Mouse (Mus musculus) ES-Bruce4 (cell line): ENCODE data around the gene Tra2a. TPM values are rescaled to one million over a fixed set of nuclear protein-coding genes. Genes with fewer than 3 reads are reported as not detected.

ENCODE experiments used
- H3K27ac ChIP-seq: 2 replicates; pipeline ENCODE4 v1.5.1; 2012; ENCODE audit warnings: low read length, inconsistent platforms; ENCODE audit not compliant: insufficient read depth
- H3K27me3 ChIP-seq: 2 replicates; pipeline ENCODE4 v1.6.1; 2012; ENCODE audit warnings: mild to moderate bottlenecking, low read length, inconsistent platforms; ENCODE audit not compliant: control insufficient read depth, poor library complexity, insufficient read depth, severe bottlenecking
- H3K36me3 ChIP-seq: 2 replicates; pipeline ENCODE4 v1.6.1; 2012; ENCODE audit warnings: inconsistent platforms, mild to moderate bottlenecking, low read length, moderate library complexity; ENCODE audit not compliant: control insufficient read depth, poor library complexity, insufficient read depth, severe bottlenecking
- H3K4me1 ChIP-seq: one replicate; pipeline ENCODE4 v1.8.1; 2011; ENCODE audit warnings: low read length; ENCODE audit not compliant: control insufficient read depth, insufficient read depth
- H3K4me3 ChIP-seq: 2 replicates; pipeline ENCODE4 v1.5.1; 2011; ENCODE audit warnings: low read depth, mild to moderate bottlenecking, low read length
- H3K9ac ChIP-seq: 2 replicates; pipeline ENCODE4 v1.6.1; 2012; ENCODE audit warnings: low read depth, mild to moderate bottlenecking, inconsistent platforms; ENCODE audit not compliant: poor library complexity, severe bottlenecking
- H3K9me3 ChIP-seq: replicated peaks from 2 replicates; pipeline ENCODE4 v1.6.1; 2012; ENCODE audit warnings: mild to moderate bottlenecking, low read length, inconsistent platforms; ENCODE audit not compliant: control insufficient read depth, poor library complexity, insufficient read depth, severe bottlenecking
- CTCF ChIP-seq: IDR thresholded peaks from one replicate; pipeline ENCODE4 v1.8.1; 2011; ENCODE audit warnings: low read depth, low read length
- EP300 ChIP-seq: IDR thresholded peaks from 2 replicates; pipeline ENCODE4 v1.6.1; 2011; ENCODE audit warnings: low read depth, low read length; ENCODE audit not compliant: insufficient read depth
- POLR2A ChIP-seq: IDR thresholded peaks from one replicate; pipeline ENCODE4 v1.8.1; 2011; ENCODE audit warnings: low read length; ENCODE audit not compliant: insufficient read depth
- polyA plus RNA-seq: library from polyadenylated mRNA; stranded (reverse); fragments of >200 nt; gene quantifications from 2 replicates; pipeline ENCODE4 v1.2.4, GENCODE M21; 2011; ENCODE audit warnings: low read depth; ENCODE audit not compliant: missing spikeins, insufficient read depth, insufficient read length

The Tra2a gene
- polyA plus RNA-seq, 1 experiment: 328 TPM

GRCm38 (mm10) chr6:49195188-49195587, 68.6 kb downstream of the Tra2a start:
- H3K9ac ChIP-seq: no peak overlapping the region
- H3K36me3 ChIP-seq: no peaks in the 10 kb centered on the region
- TF ChIP-seq POLR2A (no peak), CTCF (no peak), EP300 (no peak)

GRCm38 (mm10) chr6:49194536-49194935, 69.3 kb downstream of the Tra2a start:
- H3K4me1 ChIP-seq: no peaks in the 10 kb centered on the region
- H3K27ac ChIP-seq: no peak overlapping the region
- H3K36me3 ChIP-seq: no peaks in the 10 kb centered on the region
- H3K27me3 ChIP-seq: no peaks in the 10 kb centered on the region
- no peak overlapping the region for H3K4me3 ChIP-seq
- no peak overlapping the region for H3K9ac ChIP-seq
- TF ChIP-seq EP300 (no peak), POLR2A (no peak), CTCF (no peak)
- no peaks in the 10 kb centered on the region for H3K9me3 ChIP-seq

More at GRCm38 (mm10) chr6:49195188-49195587, 68.6 kb downstream of the Tra2a start:
- no peak overlapping the region; the same call in 1 of the 2 replicates for H3K4me3 ChIP-seq
- H3K27me3 ChIP-seq: no peaks in the 10 kb centered on the region
- H3K27ac ChIP-seq: no peak overlapping the region
- H3K4me1 ChIP-seq: no peaks in the 10 kb centered on the region
- H3K9me3 ChIP-seq: no peaks in the 10 kb centered on the region

Other genes starting within 250 kb of the Tra2a start
- gene Gpnmb, start 227.5 kb downstream of the Tra2a start, polyA plus RNA-seq: 2.5 and 2.7 TPM in 2 replicates
- 26.8 and 37.2 TPM in 2 replicates for gene Malsu1, start 190.2 kb downstream of the Tra2a start, polyA plus RNA-seq
- 78.2 and 85.8 TPM in 2 replicates for gene Igf2bp3, start 49.1 kb downstream of the Tra2a start, polyA plus RNA-seq
- 4.0 and 4.2 TPM in 2 replicates for gene Ccdc126, start 55.2 kb upstream of the Tra2a start, polyA plus RNA-seq
- 12.7 and 13.8 TPM in 2 replicates for gene Fam221a, start 103.7 kb upstream of the Tra2a start, polyA plus RNA-seq
- 3.4 and 4.2 TPM in 2 replicates for gene Stk31, start 131.6 kb upstream of the Tra2a start, polyA plus RNA-seq